Mouse (Mus musculus) R1 (cell line): ENCODE measurements around the gene Rps6kb1.
"Not testable (repeated sequence)": the region's sequence is repeated elsewhere in the genome, so short reads cannot be mapped to it uniquely, and the experiment has no call there.

Experiments used
- DNase-seq: peaks from one replicate; pipeline ENCODE4 v3.0.0-alpha.2; 2018; ENCODE audit warnings: low read depth, low spot score

Gene Rps6kb1

DNA sequence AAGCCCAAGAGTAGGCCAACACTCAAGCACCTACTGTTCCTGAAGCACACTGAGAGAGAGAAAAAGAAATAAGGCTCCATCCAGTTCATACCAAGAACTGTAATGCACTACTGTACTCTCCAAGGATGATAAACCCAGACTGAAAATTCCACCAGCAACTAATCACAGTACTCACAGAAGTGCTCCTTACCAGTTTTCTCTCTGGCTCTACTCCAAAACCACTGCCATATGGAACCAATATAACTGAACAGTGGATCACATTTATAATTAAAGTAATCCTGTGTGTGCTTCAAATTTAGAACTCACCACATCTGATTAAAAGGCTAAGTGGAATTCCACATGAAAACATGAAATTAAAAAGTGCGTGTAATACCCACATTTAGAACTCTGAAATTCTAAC lies 1.8 kb downstream of the Rps6kb1 start:
- DNase-seq, result no peak

DNA sequence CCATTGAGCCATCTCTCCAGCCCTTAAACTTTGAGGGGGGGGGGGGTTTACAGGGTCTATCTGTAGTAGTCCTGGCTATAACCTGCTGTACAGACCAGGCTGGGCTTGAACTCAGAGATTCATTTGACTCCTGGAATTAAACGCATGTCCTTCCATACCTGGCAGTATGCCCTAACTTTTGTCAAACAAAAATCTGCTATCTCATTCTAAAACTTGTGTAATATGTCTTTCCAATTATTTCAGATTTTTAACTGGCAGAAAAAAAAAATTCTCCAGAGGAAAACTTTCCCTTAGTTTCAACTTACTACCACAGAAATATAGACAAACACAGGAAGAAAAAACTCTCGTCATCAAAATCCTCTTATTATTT lies 4.1 kb downstream of the Rps6kb1 start:
- no peak for DNase-seq

DNA sequence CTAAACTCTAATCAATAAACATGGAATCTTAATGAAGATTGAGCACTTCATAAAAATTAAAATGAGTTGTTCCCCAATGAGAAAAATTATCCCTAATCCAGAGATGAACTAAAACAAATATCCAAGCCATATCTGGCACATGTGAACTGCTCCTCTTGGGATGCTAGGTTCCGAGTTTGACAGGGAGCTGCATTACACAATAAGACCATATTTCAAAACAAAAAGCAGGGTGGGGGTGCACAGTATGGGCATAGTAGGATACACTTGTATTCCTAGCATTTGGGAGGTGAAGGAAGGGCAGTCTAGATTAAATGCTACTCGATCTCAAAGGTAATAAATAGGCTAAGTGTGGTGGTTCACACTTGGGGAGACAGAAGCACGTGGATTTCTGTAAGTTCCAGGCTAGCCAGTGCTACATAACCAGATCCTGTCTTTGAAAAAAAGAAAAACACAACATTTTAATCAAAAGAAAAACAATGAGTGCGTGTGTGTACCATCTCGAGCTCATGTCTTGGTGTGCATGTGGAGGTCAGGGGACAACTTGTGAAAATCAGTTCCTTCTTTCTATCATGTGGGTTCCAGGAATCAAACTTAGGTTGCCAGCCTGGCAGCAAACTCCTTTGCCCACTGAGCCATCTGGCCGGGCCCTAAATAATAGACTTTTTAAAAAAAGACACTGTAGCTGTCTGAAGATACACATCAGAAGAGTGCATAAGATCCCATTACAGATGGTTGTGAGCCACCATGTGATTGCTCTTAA lies 4.7 kb downstream of the Rps6kb1 start:
- no peak for DNase-seq

DNA sequence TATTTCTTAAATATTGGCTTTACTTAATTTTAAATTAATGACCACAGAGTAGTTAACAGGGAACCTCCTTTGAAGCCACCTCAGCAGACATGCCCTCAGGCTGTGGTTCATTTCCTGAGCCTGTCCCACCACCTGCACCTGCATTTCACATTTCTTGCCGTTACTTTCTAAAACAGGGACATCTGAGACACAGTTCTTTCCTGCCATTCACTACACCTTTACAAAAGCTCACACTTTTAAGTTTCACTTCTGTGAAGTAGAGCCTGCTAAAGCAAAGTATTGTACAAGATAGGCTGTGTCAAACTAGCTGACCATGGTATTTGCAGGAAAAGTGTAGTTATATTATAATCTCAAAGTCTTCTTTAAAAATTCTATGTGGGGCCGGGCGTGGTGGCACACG lies 5.8 kb downstream of the Rps6kb1 start:
- no peak for DNase-seq

- no peak for DNase-seq
Observed at GRCm38 (mm10) chr11:86534201-86534910, 10.2 kb downstream of the Rps6kb1 start.

DNA sequence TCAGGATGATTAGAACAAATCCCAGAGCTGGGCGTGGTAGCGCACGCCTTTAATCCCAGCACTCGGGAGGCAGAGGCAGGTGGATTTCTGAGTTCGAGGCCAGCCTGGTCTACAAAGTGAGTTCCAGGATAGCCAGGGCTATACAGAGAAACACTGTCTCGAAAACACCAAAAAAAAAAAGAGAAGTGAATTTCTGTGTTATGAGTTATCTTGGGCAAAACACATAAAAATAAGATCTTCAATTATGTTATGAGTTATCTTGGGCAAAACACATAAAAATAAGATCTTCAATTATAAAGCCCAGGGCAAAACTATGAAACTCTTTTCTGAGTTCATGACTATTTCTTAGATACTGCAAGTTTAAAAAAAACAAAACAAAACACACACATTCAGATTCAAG lies 11.3 kb downstream of the Rps6kb1 start:
- not testable (repeated sequence) for DNase-seq

- DNase-seq, result peak; percentile 64
Observed at GRCm38 (mm10) chr11:86532834-86533233, 11.8 kb downstream of the Rps6kb1 start.

- no peak for DNase-seq
Observed at GRCm38 (mm10) chr11:86527528-86527927, 17.1 kb downstream of the Rps6kb1 start.

DNA sequence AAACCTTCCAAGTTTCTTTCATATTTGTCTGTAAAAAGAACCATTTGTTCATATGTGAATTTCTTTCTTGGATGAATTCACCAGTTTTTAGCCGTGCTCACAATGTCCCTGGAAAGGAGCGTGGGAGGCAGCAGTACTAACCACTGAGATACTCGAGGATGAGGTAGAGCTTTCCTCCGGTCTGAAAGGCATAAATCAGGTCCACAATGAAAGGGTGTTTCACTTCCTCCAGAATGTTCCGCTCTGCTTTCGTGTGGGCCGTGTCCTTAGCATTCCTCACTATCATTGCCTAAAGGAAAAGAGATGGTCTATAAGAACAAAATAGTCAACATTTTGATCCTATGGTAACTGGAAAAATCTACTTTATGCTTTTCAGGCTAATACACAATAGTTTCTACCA lies 24.9 kb downstream of the Rps6kb1 start:
- DNase-seq, result no peak

DNA sequence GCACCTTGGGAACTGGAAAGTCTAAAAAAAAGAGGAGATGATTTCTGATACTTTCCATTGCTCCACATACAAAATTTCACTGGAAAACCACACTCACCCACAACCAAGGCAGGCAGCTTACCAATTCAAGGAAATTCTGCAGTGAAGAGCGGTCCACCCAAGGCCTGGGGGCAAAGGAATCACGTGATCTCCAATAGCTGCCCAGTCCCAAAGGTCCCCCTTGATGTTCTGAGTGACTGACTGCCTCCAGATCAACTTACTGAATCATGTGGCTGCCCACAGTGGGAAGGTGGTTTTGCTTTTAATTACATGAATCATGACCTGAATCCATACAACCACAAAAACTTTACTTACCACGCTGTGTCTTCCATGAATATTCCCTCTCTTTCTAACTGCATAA lies 27.4 kb downstream of the Rps6kb1 start:
- no peak for DNase-seq

- DNase-seq, result no peak
Observed at GRCm38 (mm10) chr11:86516620-86517019, 28.0 kb downstream of the Rps6kb1 start.

DNA sequence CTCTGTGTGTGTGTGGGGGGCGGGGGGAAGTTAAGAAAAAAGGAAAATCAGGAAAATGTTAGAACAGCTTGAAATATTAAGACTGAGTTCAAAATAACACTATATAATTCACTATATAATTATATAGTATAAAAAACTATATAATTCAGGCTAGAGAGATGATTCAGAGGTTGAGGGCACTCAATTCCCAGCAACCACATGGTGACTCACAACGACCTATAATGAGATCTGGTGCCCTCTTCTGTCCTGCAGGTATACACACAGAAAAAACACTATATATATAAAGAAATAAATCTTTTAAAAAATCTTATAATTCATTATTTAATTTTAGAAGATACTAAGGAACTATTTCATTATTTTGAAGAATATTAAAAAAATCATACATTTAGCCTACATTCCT lies 36.6 kb downstream of the Rps6kb1 start:
- no peak for DNase-seq

DNA sequence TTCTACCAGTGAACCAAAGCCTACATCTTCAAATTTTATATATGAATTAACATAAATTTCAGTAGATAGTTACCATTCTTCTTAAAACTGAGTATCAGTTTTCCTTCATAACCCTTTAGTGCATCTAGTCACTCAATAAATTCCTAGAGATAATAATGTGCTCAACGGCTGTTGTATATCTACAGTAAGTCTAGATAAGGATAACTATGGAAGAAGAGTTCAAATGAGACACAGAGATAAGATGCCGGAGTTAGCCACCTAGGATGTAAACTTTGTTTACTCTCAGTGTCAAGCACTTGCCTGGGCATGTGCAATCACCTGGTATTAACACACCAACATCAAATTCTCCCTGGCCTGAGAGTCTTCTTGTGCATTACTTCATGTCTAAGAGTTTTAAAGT lies 37.3 kb downstream of the Rps6kb1 start:
- no peak for DNase-seq

- no peak for DNase-seq
Observed at GRCm38 (mm10) chr11:86503121-86503520, 41.5 kb downstream of the Rps6kb1 start.

- peak; percentile 85 for DNase-seq
Observed at GRCm38 (mm10) chr11:86500795-86501194, 43.8 kb downstream of the Rps6kb1 start.

- DNase-seq, result peak; percentile 82
Observed at GRCm38 (mm10) chr11:86497908-86498307, 46.7 kb downstream of the Rps6kb1 start.

DNA sequence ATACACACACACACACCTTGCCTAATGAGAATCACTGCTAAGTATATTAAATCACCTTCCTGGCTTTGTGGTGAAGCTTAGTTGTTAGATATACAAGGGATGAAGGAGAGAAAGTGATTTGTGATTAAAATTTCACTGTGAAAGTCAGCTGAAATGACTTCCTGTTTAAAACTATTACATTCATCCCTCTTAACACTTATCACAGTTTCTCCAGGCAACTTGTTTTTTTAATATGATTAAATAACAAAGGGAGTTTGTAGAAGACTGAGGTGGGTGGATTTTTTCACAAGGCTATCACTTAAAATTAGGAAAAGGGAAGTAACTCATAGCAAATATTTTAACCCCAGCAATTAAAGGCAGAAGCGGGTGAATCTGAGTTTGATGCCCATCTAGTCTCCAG lies 47.2 kb downstream of the Rps6kb1 start:
- DNase-seq, result no peak

- DNase-seq, result no peak
Observed at GRCm38 (mm10) chr11:86490782-86491181, 53.8 kb downstream of the Rps6kb1 start.

- DNase-seq, result no peak
Observed at GRCm38 (mm10) chr11:86484910-86485510, 59.6 kb downstream of the Rps6kb1 start.

DNA sequence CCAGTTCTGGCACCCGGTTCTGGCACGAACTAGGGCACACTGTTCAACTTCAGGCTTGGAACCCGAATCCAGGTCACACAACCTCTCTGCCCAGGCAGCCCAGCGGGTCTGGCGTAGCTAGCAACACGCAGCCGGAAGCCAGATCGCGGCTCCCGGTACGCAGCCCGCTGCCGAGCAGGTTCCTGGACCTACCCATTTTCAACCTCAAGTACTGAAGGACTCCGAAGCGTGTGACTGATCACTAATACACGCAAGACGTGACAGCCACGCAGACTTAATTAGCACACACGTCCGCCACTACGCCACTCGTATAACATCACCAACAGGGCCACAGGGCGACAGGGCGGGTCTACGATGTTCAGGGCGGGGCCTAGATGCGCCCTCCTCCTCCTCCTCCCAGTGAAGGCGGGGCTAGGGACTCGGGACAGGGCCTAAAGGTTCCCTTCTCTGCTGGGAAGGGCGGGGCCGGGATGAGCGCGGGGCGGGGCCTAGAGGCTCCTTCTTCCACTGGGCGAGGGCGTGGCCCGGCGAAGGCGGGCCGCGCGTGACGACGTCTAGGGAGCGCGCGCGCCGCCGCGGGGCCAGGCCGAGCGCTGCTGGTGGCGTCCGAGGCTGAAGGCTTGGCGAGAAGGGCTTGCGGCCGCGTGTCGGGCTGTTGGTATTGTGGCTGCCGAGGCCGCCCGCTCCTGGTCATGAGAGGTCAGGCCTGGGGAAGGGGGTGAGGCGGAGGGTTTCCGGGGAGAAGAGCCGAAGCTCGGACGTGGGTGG lies 60.3 kb downstream of the Rps6kb1 start, which contains the start of gene Rnft1:
TSS of gene Rnft1 (plus strand) at position 557 of the 768 bp plus-strand sequence.
- peak; percentile 98 for DNase-seq

GRCm38 (mm10) chr11:86473576-86473975 lies 71.0 kb downstream of the Rps6kb1 start:
- no peak for DNase-seq

GRCm38 (mm10) chr11:86472771-86473171 lies 71.8 kb downstream of the Rps6kb1 start:
- DNase-seq, result no peak
